Comparison of ENCODE assay signal across 9 mouse cellular contexts in the genomic region with DNA sequence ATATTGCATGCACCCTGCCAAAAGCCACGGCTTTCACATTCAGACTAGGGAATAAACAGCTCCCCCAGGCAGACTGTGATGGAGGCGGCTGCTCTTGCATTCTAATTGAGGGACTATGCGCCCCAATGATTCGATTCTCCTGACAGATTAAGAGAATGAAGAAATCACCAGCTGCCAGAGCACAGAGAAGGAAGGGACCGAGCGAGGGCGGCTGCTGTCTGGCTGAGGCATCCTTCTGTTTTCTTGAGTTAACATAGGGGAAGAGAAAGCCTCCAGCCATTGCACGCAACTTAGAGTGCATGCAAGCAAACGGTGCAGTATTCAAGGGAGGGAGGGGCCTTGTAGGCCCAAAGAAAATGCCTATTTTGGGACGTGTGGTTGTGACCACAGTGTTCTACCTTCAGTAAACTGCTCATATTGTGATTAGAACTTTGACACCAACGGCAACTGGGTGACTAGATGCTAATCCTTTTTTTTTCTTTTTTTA.
DNase-seq lines count a peak whose midpoint lies in the region; ATAC-seq lines count a peak whose summit lies in the region.
"Had no signal": no experiment of that assay in that cellular context is flagged by ENCODE, and none has a peak within 500 bp of the region (broad histone marks: within the 10 kb centered on the region; RNA-seq: fewer than 3 reads in every experiment).

No protein-coding gene starts in this region.

- H3K36me3 ChIP-seq in hindbrain, embryonic 14.5 days (replicated peaks; ENCODE audit: control insufficient read depth, insufficient read depth), result no peaks in the 10 kb centered on the region
- H3K36me3 ChIP-seq: heart, embryonic 15.5 days had no signal

- H3K27me3 ChIP-seq in hindbrain, embryonic 14.5 days (ENCODE audit: control insufficient read depth, insufficient read depth, low read length), result peaks cover 47% of the 10 kb centered on the region
- H3K27me3 ChIP-seq: heart, embryonic 15.5 days had no signal

- no peak overlapping the region for H3K9ac ChIP-seq in hindbrain, embryonic 14.5 days
- H3K9ac ChIP-seq: heart, embryonic 15.5 days had no signal

- no peaks in the 10 kb centered on the region for H3K9me3 ChIP-seq in hindbrain, embryonic 14.5 days (ENCODE audit: control insufficient read depth, low read length)
- H3K9me3 ChIP-seq: heart, embryonic 15.5 days had no signal

- H3K4me3 ChIP-seq in hindbrain, embryonic 14.5 days (replicated peaks; ENCODE audit: low read length), result no peak overlapping the region
- H3K4me3 ChIP-seq: heart, embryonic 15.5 days had no signal

- DNase-seq in embryo, embryonic 11 days, result peak; percentile 11
- DNase-seq in embryo, embryonic 9.5 days (ENCODE audit: extremely low spot score), result no peak
- DNase-seq in CD4-positive helper T cell, adult 2 months (ENCODE audit: low read depth, low spot score), result peak; percentile 54
- no peak for DNase-seq in hindbrain, embryonic 14.5 days (ENCODE audit: low spot score)
- DNase-seq in thymus, postnatal 4 days, result peak; percentile 26
- no peak for DNase-seq in lung, postnatal 10 days

- ATAC-seq in hindbrain, embryonic 14.5 days (ENCODE audit: low FRiP score), result 0 out of 2 replicates have a peak, but pooled peaks have one; percentile 27
- 0 out of 2 replicates have a peak, but pooled peaks have one; percentile 26 for ATAC-seq in megakaryocyte-erythroid progenitor cell, adult 5-6 weeks (replicated peaks; ENCODE audit: low FRiP score, low TSS enrichment, poor library complexity, severe bottlenecking)
- ATAC-seq in activated CD4-positive, CD25-positive, alpha-beta regulatory T cell, adult 4 months, result no peak

- peak overlapping the region; percentile 12 for H3K4me2 ChIP-seq in hindbrain, embryonic 14.5 days (replicated peaks)
- H3K4me2 ChIP-seq: heart, embryonic 15.5 days had no signal

- H3K27ac ChIP-seq in hindbrain, embryonic 14.5 days, result no peak overlapping the region
- H3K27ac ChIP-seq: heart, embryonic 15.5 days had no signal

- WGBS in hindbrain, embryonic 14.5 days, result 43% methylated on average over 11 of the region's 11 CpGs

- H3K4me1 ChIP-seq in hindbrain, embryonic 14.5 days (replicated peaks; ENCODE audit: control insufficient read depth, insufficient read depth, low read length), result no peaks in the 10 kb centered on the region; the same call in 1 of the 2 replicates

Comparison
In these comparisons a context has a peak if more than half of its experiments do, and no peak if none do; other contexts are left out.
1. DNase-seq: peak in embryo, embryonic 11 days (single experiment), CD4-positive helper T cell, adult 2 months (single experiment) and thymus, postnatal 4 days (single experiment); none in embryo, embryonic 9.5 days (single experiment), hindbrain, embryonic 14.5 days (single experiment) and lung, postnatal 10 days (single experiment).